Mouse (Mus musculus): ENCODE data around the gene Foxc2. TPM values are rescaled to one million over a fixed set of nuclear protein-coding genes. Genes with fewer than 3 reads are reported as not detected.

Foxc2 gene
- polyA plus RNA-seq, 1 experiment from 2014 or later = 40.8 TPM

GRCm38 (mm10) chr8:121088871-121089630 is 26.9 kb upstream of the Foxc2 start:
- Histone ChIP-seq H3K27ac (no peak overlapping the region), H3K4me1 (peaks cover 34% of the 10 kb centered on the region), H3K27me3 (peaks cover 100% of the 10 kb centered on the region), H3K9me3 (replicated peaks) (no peaks in the 10 kb centered on the region), H3K4me2 (no peak overlapping the region), H3K4me3 (replicated peaks) (no peak overlapping the region), H3K9ac (no peak overlapping the region), H3K36me3 (no peaks in the 10 kb centered on the region)
- no peak for ATAC-seq (replicated peaks; ENCODE audit: low FRiP score)
- 2% methylated on average over 40 of the region's 40 CpGs for WGBS

- H3K9me3 ChIP-seq (replicated peaks) = no peaks in the 10 kb centered on the region
- no peaks in the 10 kb centered on the region for H3K36me3 ChIP-seq
- H3K27me3 ChIP-seq = peaks cover 99% of the 10 kb centered on the region
- H3K9ac ChIP-seq = no peak overlapping the region
- whole genome bisulfite sequencing = 7% methylated on average over 32 of the region's 32 CpGs
- no peak overlapping the region for H3K27ac ChIP-seq
- no peak for ATAC-seq (replicated peaks; ENCODE audit: low FRiP score)
- H3K4me3 ChIP-seq (replicated peaks) = no peak overlapping the region
- H3K4me2 ChIP-seq = no peak overlapping the region
- peaks cover 26% of the 10 kb centered on the region for H3K4me1 ChIP-seq
These were observed 26.2 kb upstream of the Foxc2 start for GRCm38 (mm10) chr8:121089631-121090380.

GRCm38 (mm10) chr8:121090716-121091115 is 25.3 kb upstream of the Foxc2 start:
- Histone ChIP-seq H3K27ac (no peak overlapping the region), H3K4me2 (no peak overlapping the region), H3K4me3 (replicated peaks) (no peak overlapping the region), H3K27me3 (peaks cover 95% of the 10 kb centered on the region), H3K4me1 (peaks cover 22% of the 10 kb centered on the region), H3K36me3 (no peaks in the 10 kb centered on the region), H3K9me3 (replicated peaks) (no peaks in the 10 kb centered on the region), H3K9ac (no peak overlapping the region)
- 6% methylated on average over 1 of the region's 1 CpGs for WGBS
- no peak for ATAC-seq (replicated peaks; ENCODE audit: low FRiP score)

GRCm38 (mm10) chr8:121092141-121092540 is 23.8 kb upstream of the Foxc2 start:
- Histone ChIP-seq H3K4me3 (replicated peaks) (no peak overlapping the region), H3K4me2 (no peak overlapping the region), H3K9ac (no peak overlapping the region), H3K27ac (no peak overlapping the region), H3K9me3 (replicated peaks) (no peaks in the 10 kb centered on the region), H3K27me3 (peaks cover 81% of the 10 kb centered on the region), H3K4me1 (peaks cover 22% of the 10 kb centered on the region), H3K36me3 (peaks cover 7% of the 10 kb centered on the region)
- 0 out of 2 replicates have a peak, but pooled peaks have one; percentile 10 for ATAC-seq (replicated peaks; ENCODE audit: low FRiP score)
- WGBS = 26% methylated on average over 6 of the region's 6 CpGs

- H3K27ac ChIP-seq = no peak overlapping the region
- no peak overlapping the region for H3K9ac ChIP-seq
- 0 out of 2 replicates have a peak, but pooled peaks have one; percentile 17 for ATAC-seq (replicated peaks; ENCODE audit: low FRiP score)
- H3K27me3 ChIP-seq = peaks cover 76% of the 10 kb centered on the region
- H3K36me3 ChIP-seq = peaks cover 12% of the 10 kb centered on the region
- H3K4me2 ChIP-seq = no peak overlapping the region
- H3K4me1 ChIP-seq = peaks cover 22% of the 10 kb centered on the region
- 3% methylated on average over 16 of the region's 16 CpGs for WGBS
- no peaks in the 10 kb centered on the region for H3K9me3 ChIP-seq (replicated peaks)
- H3K4me3 ChIP-seq (replicated peaks) = no peak overlapping the region
These were observed 23.3 kb upstream of the Foxc2 start for GRCm38 (mm10) chr8:121092627-121093026.

GRCm38 (mm10) chr8:121093496-121093895 is 22.5 kb upstream of the Foxc2 start:
- WGBS = 56% methylated on average over 6 of the region's 6 CpGs
- Histone ChIP-seq H3K4me1 (peaks cover 22% of the 10 kb centered on the region), H3K36me3 (peaks cover 21% of the 10 kb centered on the region), H3K4me2 (no peak overlapping the region), H3K27me3 (peaks cover 68% of the 10 kb centered on the region), H3K9me3 (replicated peaks) (no peaks in the 10 kb centered on the region), H3K9ac (no peak overlapping the region), H3K27ac (no peak overlapping the region), H3K4me3 (replicated peaks) (no peak overlapping the region)
- no peak for ATAC-seq (replicated peaks; ENCODE audit: low FRiP score)

GRCm38 (mm10) chr8:121104049-121104818 is 11.7 kb upstream of the Foxc2 start:
- Histone ChIP-seq H3K4me3 (replicated peaks) (no peak overlapping the region), H3K4me2 (no peak overlapping the region), H3K9ac (no peak overlapping the region), H3K27me3 (no peaks in the 10 kb centered on the region), H3K9me3 (replicated peaks) (no peaks in the 10 kb centered on the region), H3K27ac (no peak overlapping the region), H3K36me3 (peaks cover 68% of the 10 kb centered on the region), H3K4me1 (peaks cover 19% of the 10 kb centered on the region)
- WGBS = 50% methylated on average over 17 of the region's 17 CpGs
- 0 out of 2 replicates have a peak, but pooled peaks have one; percentile 20 for ATAC-seq (replicated peaks; ENCODE audit: low FRiP score)

GRCm38 (mm10) chr8:121107668-121108656 is 8.0 kb upstream of the Foxc2 start, which contains the start of gene Mthfsd:
TSS of gene Mthfsd (minus strand) at chr8:121108392.
- 1% methylated on average over 75 of the region's 75 CpGs for WGBS

GRCm38 (mm10) chr8:121108657-121109056 is 7.3 kb upstream of the Foxc2 start:
- no peaks in the 10 kb centered on the region for H3K9me3 ChIP-seq (replicated peaks)
- H3K36me3 ChIP-seq = peaks cover 25% of the 10 kb centered on the region
- 0 out of 2 replicates have a peak overlapping the region, but pooled peaks have one; percentile 79 for H3K27ac ChIP-seq
- no peak for ATAC-seq (replicated peaks; ENCODE audit: low FRiP score)
- H3K4me1 ChIP-seq = peaks cover 27% of the 10 kb centered on the region
- peak overlapping the region; percentile 81 for H3K4me3 ChIP-seq (replicated peaks)
- peak overlapping the region; percentile 85 for H3K9ac ChIP-seq
- H3K27me3 ChIP-seq = peaks cover 15% of the 10 kb centered on the region
- 12% methylated on average over 5 of the region's 5 CpGs for WGBS
- peak overlapping the region; percentile 88 for H3K4me2 ChIP-seq

More at GRCm38 (mm10) chr8:121107668-121108656, 8.0 kb upstream of the Foxc2 start, which contains the start of gene Mthfsd:
- Histone ChIP-seq H3K4me2 (peak within 1 kb of the TSS; percentile 88), H3K4me3 (replicated peaks) (peak within 1 kb of the TSS; percentile 81), H3K4me1 (peaks cover 21% of the 10 kb centered on the region), H3K9ac (peak within 1 kb of the TSS; percentile 85), H3K27me3 (peaks cover 13% of the 10 kb centered on the region), H3K36me3 (peaks cover 32% of the 10 kb centered on the region), H3K27ac (peak within 1 kb of the TSS; percentile 79), H3K9me3 (replicated peaks) (no peaks in the 10 kb centered on the region)
- peak; percentile 87 for ATAC-seq (replicated peaks; ENCODE audit: low FRiP score)

- WGBS = 56% methylated on average over 7 of the region's 7 CpGs
- Histone ChIP-seq H3K36me3 (peaks cover 4% of the 10 kb centered on the region; the same call in 1 of the 2 replicates), H3K4me2 (no peak overlapping the region), H3K27me3 (peaks cover 33% of the 10 kb centered on the region), H3K4me3 (replicated peaks) (no peak overlapping the region), H3K4me1 (peaks cover 46% of the 10 kb centered on the region), H3K9ac (no peak overlapping the region), H3K27ac (no peak overlapping the region), H3K9me3 (replicated peaks) (no peaks in the 10 kb centered on the region)
- no peak for ATAC-seq (replicated peaks; ENCODE audit: low FRiP score)
These were observed 4.6 kb upstream of the Foxc2 start for GRCm38 (mm10) chr8:121111145-121111907.

Measured in kidney, embryonic 15.5 days (tissue).